Mouse (Mus musculus) embryonic facial prominence, embryonic 15.5 days (tissue): ENCODE data around the gene Smim6. TPM values are rescaled to one million over a fixed set of nuclear protein-coding genes. Genes with fewer than 3 reads are reported as not detected.

Experiments used
- ATAC-seq: fragments of 200-750 bp; cut with Nextera tagmentation; 2 replicates; pipeline ENCODE4 v1.8.0; 2017; ENCODE audit warnings: low read depth, moderate TSS enrichment; ENCODE audit not compliant: insufficient number of reproducible peaks, low FRiP score, low TSS enrichment
- H3K27ac ChIP-seq: fragments of 300-500 bp; sonication (generic); replicated peaks from 2 replicates; pipeline ENCODE4 v1.5.1; 2015; ENCODE audit warnings: mild to moderate bottlenecking, inconsistent platforms
- H3K27me3 ChIP-seq: fragments of 300-500 bp; sonication (generic); 2 replicates; pipeline ENCODE4 v1.6.1; 2015; ENCODE audit warnings: inconsistent platforms
- H3K36me3 ChIP-seq: fragments of 300-500 bp; sonication (generic); 2 replicates; pipeline ENCODE4 v1.6.1; 2015; ENCODE audit warnings: mild to moderate bottlenecking, inconsistent platforms
- H3K4me1 ChIP-seq: fragments of 300-500 bp; sonication (generic); 2 replicates; pipeline ENCODE4 v1.6.1; 2015; ENCODE audit warnings: inconsistent platforms
- H3K4me2 ChIP-seq: fragments of 300-500 bp; sonication (generic); replicated peaks from 2 replicates; pipeline ENCODE4 v1.6.1; 2015; ENCODE audit warnings: mild to moderate bottlenecking, inconsistent platforms
- H3K4me3 ChIP-seq: fragments of 300-500 bp; sonication (generic); replicated peaks from 2 replicates; pipeline ENCODE4 v1.5.1; 2015; ENCODE audit warnings: mild to moderate bottlenecking, inconsistent platforms
- H3K9ac ChIP-seq: fragments of 300-500 bp; sonication (generic); 2 replicates; pipeline ENCODE4 v1.6.1; 2015; ENCODE audit warnings: inconsistent platforms
- H3K9me3 ChIP-seq: fragments of 300-500 bp; sonication (generic); replicated peaks from 2 replicates; pipeline ENCODE4 v1.6.1; 2016; ENCODE audit warnings: inconsistent platforms
- WGBS: fragments of 180-500 bp; shearing (Covaris S2); methylation state at CpG from one replicate; pipeline ENCODE4 v1.1.7; 2015; 5-methylcytosine and 5-hydroxymethylcytosine counted together
- polyA plus RNA-seq: library from polyadenylated mRNA; unstranded; fragments of >200 nt; fragmentation: Nextera tagmentation; extraction: Ambion mirVana; gene quantifications from 2 replicates; pipeline ENCODE4 v1.2.1, GENCODE M21; 2015

The Smim6 gene
- polyA plus RNA-seq, 1 experiment from 2014 or later, result 2.6 TPM

DNA sequence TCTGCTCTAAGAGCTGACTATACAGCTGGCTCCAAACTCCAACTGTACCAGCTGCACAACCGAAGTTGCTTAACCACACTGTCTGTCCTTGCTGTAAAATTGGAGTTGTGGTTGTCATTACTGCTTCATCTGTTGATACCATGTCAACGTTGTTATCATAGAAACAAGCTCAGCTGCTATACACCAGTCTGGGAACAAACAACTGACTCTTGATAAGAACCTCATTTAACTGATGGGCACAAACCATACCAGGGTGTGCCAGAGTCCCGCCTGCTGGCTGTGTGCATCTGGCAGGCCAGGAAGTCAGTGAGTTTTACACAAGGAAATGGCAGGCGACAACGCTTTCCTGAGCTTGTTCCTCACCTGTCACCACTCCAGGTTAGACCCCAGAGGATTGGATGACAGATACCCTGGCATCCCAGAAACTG, 669 bp upstream of the Smim6 start:
- ATAC-seq, result no peak
- H3K9ac ChIP-seq, result no peak overlapping the region
- H3K36me3 ChIP-seq, result peaks cover 26% of the 10 kb centered on the region; the same call in 1 of the 2 replicates
- no peaks in the 10 kb centered on the region for H3K27me3 ChIP-seq
- H3K4me1 ChIP-seq, result peaks cover 1% of the 10 kb centered on the region; the same call in 1 of the 2 replicates
- no peak overlapping the region for H3K4me3 ChIP-seq
- WGBS, result 83% methylated on average over 5 of the region's 5 CpGs
- no peak overlapping the region for H3K27ac ChIP-seq
- no peaks in the 10 kb centered on the region for H3K9me3 ChIP-seq
- H3K4me2 ChIP-seq, result no peak overlapping the region

DNA sequence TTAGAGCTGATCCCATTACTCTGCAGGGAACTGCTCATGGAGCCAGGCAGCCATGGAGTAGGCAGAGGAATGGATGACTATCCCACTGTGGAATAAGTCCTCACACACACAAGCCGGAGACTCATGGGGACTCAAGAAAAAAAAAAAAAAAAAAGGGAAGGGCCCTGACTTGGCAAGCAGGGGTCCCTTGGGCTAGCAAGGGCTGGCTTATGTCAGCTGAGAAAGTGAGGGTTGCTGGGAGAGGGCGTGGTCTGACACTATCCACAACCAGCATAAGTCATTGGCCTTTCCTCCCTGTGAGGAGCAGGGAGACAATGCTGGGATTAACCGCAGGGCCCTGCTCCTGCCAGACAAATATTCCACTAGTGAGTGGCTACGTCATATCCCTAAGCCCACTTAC, 4.8 kb downstream of the Smim6 start:
- Histone ChIP-seq H3K27ac (no peak overlapping the region), H3K36me3 (peaks cover 36% of the 10 kb centered on the region; the same call in 1 of the 2 replicates), H3K4me3 (no peak overlapping the region), H3K9ac (no peak overlapping the region), H3K4me2 (no peak overlapping the region), H3K4me1 (no peaks in the 10 kb centered on the region), H3K9me3 (no peaks in the 10 kb centered on the region), H3K27me3 (no peaks in the 10 kb centered on the region)
- no peak for ATAC-seq
- WGBS, result 90% methylated on average over 4 of the region's 4 CpGs

DNA sequence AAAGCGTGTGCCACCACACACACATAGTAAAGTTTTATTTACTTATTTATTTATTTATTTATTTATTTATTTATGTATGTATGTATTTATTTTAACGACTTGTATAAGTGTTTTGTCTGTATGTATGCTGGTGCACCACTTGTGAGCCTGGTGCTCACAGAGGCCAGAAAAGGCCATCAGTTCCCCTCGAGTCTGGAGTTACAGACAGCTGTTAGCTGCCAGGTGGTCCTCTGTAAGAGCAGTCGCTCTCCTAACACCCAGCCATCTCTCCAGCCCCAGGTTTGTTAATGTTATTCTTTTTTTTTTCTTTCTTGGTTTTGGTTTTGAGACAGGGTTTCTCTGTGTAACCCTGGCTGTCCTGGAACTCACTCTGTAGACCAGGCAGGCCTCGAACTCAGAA, 6.8 kb downstream of the Smim6 start:
- 82% methylated on average over 5 of the region's 5 CpGs for WGBS

DNA sequence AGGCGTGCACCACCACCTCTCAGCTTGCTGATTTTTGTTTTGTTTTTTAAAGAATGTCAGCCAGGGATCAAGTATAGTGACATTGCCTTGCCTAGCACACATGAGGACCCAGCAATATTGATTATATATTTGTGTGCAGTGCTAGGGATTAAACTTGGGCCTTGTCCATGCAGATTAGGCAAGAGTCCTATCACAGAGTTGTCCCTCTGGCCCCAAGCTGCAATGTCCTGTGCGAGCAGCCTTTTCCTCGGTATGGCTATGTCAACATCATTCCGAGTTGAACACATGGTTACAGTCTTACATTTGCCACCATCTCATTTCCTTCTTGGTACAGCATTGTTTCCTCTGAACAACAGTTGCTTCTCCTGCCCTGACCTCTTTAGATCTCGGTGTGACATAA, 7.3 kb downstream of the Smim6 start:
- no peak for ATAC-seq
- Histone ChIP-seq H3K4me2 (no peak overlapping the region), H3K9ac (no peak overlapping the region), H3K27me3 (no peaks in the 10 kb centered on the region), H3K27ac (no peak overlapping the region), H3K9me3 (no peaks in the 10 kb centered on the region), H3K4me1 (no peaks in the 10 kb centered on the region), H3K4me3 (no peak overlapping the region), H3K36me3 (peaks cover 46% of the 10 kb centered on the region)
- 89% methylated on average over 5 of the region's 5 CpGs for WGBS

More for the DNA sequence above, 6.8 kb downstream of the Smim6 start:
- H3K36me3 ChIP-seq, result peaks cover 44% of the 10 kb centered on the region
- no peak overlapping the region for H3K4me2 ChIP-seq
- H3K9me3 ChIP-seq, result no peaks in the 10 kb centered on the region
- H3K9ac ChIP-seq, result no peak overlapping the region
- no peak overlapping the region for H3K27ac ChIP-seq
- ATAC-seq, result no peak
- H3K4me1 ChIP-seq, result no peaks in the 10 kb centered on the region
- H3K4me3 ChIP-seq, result no peak overlapping the region
- no peaks in the 10 kb centered on the region for H3K27me3 ChIP-seq

DNA sequence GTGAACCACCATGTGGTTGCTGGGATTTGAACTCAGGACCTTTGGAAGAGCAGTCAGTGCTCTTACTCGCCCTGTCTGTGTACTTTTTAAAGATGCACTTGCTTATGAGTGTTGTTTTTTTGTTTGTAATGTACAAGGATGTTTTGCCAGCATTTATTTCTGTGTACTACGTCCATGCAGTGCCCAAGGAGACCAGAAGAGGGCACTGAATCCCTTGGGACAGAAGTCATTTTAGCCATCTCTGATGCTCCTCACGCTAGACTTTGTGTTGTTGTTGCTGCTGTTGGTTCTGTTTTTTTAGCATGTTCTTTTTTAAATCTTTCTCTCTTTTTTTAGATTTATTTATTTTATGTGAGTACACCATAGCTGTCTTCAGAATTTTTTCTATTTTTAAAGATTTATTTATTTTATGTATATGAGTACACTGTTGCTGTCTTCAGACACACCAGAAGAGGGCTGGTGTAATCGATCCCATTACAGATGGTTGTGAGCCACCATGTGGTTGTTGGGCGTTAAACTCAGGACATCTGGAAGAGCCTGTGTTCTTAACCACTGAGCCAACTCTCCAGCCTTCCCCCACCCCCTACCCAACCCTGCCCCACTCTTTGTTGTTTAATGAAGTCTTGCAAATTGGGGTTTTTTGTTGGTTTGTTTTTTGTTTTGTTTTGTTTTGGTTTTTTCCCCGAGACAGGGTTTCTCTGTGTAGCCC, 8.4 kb downstream of the Smim6 start:
- ATAC-seq, result no peak
- no peak overlapping the region for H3K9ac ChIP-seq
- H3K4me3 ChIP-seq, result no peak overlapping the region
- H3K9me3 ChIP-seq, result no peaks in the 10 kb centered on the region
- H3K27me3 ChIP-seq, result no peaks in the 10 kb centered on the region
- H3K4me2 ChIP-seq, result no peak overlapping the region
- 44% methylated on average over 6 of the region's 6 CpGs for WGBS
- no peaks in the 10 kb centered on the region for H3K4me1 ChIP-seq
- no peak overlapping the region for H3K27ac ChIP-seq
- H3K36me3 ChIP-seq, result peaks cover 48% of the 10 kb centered on the region

DNA sequence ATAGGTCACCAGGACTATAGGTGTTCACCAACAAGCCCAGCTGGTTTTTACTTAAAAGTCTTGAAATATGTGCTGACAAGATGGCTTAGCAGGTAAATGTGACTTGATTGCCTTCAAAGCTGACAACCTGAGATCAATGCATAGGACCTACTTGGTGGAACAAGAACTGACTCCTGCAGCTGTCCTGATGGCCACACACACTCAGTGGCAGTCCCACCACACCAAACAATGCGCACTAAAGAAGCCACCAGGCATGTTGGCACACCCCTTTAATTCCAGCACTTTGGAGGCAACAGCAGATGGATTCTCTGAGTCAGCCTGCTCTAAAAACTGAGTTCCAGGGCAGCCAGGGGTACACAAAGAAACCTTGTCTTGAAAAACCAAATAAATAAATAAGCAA, 10.2 kb downstream of the Smim6 start:
- Histone ChIP-seq H3K4me3 (no peak overlapping the region), H3K27ac (no peak overlapping the region), H3K36me3 (peaks cover 35% of the 10 kb centered on the region), H3K9me3 (no peaks in the 10 kb centered on the region), H3K4me1 (no peaks in the 10 kb centered on the region), H3K4me2 (no peak overlapping the region), H3K9ac (no peak overlapping the region), H3K27me3 (no peaks in the 10 kb centered on the region)
- ATAC-seq, result no peak
- 98% methylated on average over 1 of the region's 1 CpGs for WGBS

DNA sequence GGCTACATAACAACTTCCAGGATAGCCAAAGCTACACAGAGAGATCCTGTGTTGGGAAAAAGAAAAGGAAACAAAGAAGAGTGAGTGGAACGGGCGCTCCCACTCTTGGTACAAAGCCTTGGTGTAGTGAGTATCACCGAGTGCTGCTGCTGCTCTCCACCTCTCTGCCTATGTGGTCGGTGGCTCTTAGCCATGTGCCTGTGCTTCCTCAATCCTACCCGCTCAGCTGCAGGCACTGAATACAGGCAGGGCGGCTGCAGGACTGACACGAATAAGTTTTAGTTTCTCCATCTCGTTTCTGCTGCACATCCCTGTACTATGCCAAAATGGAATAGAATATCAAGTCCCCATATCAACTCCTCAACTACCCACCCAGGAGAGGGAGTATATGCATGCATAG, 17.2 kb downstream of the Smim6 start:
- H3K4me1 ChIP-seq, result peaks cover 15% of the 10 kb centered on the region
- no peak overlapping the region for H3K4me2 ChIP-seq
- no peaks in the 10 kb centered on the region for H3K9me3 ChIP-seq
- ATAC-seq, result no peak
- no peak overlapping the region for H3K4me3 ChIP-seq
- H3K36me3 ChIP-seq, result peaks cover 31% of the 10 kb centered on the region
- no peak overlapping the region for H3K9ac ChIP-seq
- WGBS, result 91% methylated on average over 8 of the region's 8 CpGs
- H3K27me3 ChIP-seq, result no peaks in the 10 kb centered on the region
- H3K27ac ChIP-seq, result no peak overlapping the region

DNA sequence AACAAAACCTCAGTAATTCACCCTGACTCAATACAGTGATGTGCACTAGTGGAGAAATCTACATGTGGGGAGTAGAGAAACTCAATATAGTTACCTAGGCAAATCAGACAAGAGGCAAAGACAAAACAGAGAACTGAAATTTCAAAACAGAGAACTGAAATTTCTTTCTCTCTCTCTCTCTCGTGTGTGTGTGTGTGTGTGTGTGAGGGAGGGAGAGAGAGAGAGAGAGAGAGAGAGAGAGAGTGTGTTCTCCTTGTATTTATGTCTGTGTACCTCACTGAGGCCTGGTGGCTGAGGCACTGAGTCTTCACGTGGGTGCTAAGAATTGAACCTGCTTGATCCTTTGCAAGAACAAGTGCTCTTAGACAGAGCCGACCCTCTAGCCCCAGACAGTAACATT, 18.0 kb downstream of the Smim6 start:
- Histone ChIP-seq H3K9me3 (no peaks in the 10 kb centered on the region), H3K4me2 (no peak overlapping the region), H3K4me3 (no peak overlapping the region), H3K27ac (no peak overlapping the region), H3K27me3 (no peaks in the 10 kb centered on the region), H3K4me1 (peaks cover 23% of the 10 kb centered on the region), H3K36me3 (peaks cover 25% of the 10 kb centered on the region), H3K9ac (no peak overlapping the region)
- ATAC-seq, result no peak
- 77% methylated on average over 3 of the region's 3 CpGs for WGBS

DNA sequence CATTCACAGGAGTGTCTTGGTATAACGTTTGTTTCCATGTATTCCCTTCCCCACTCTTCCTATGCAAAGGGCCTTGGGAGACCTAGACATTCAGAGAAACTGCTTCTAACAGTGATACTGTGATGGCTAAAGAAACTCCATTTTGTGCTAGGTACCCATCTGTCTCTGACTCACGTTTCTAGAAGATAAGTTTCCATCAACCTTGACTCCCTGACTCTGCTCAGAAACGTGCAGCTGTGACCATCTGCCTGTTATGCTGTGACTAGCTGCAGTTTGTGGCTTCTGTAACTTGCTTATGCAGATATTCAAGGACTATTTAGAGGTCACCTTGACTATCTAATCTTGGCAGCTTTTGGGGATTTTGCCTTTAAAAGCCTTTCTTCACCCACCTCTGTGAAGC, 19.4 kb downstream of the Smim6 start:
- no peak overlapping the region for H3K4me3 ChIP-seq
- H3K36me3 ChIP-seq, result peaks cover 35% of the 10 kb centered on the region
- H3K27ac ChIP-seq, result no peak overlapping the region
- no peaks in the 10 kb centered on the region for H3K27me3 ChIP-seq
- H3K4me1 ChIP-seq, result peaks cover 24% of the 10 kb centered on the region
- H3K9ac ChIP-seq, result no peak overlapping the region
- no peaks in the 10 kb centered on the region for H3K9me3 ChIP-seq
- ATAC-seq, result no peak
- 75% methylated on average over 3 of the region's 3 CpGs for WGBS
- H3K4me2 ChIP-seq, result no peak overlapping the region

DNA sequence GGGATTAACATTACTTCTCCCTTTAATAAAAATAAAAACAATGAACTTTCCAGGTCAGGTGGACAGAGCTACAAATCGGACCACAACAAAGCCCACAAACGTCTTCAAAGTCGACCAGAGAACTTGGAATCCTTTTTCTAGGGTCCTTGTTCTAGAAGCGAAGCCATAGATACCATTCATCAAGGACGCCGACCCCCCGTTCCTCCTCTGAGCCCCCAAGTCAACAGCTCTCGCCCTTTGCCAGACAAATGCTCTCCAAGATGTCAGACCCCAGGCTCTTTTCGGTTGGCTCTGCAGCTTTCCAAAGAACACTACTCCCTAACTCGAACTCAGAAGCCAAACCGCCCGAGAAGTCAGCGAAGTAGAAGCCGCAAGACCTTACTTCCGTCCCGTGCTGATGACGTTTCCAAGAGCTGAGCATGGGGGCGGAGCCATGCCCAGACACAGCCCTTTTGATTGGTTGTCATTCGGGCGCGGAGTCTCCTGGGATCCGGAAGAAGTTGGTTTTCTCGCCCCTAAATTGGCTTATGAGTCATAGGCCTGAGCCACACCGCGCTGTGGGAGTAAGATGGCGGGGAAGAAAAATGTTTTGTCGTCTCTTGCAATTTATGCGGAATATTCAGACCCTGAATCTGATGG, 21.4 kb downstream of the Smim6 start, which contains the start of the genes Sap30bp and Recql5:
TSS of gene Sap30bp (plus strand) at position 175 of the 639 bp plus-strand sequence.
TSS of gene Recql5 (minus strand) at position 370 of the 639 bp plus-strand sequence.
- Histone ChIP-seq H3K4me3 (peak within 1 kb of the TSS; percentile 72), H3K27ac (peak within 1 kb of the TSS; percentile 19; the same call in 1 of the 2 replicates), H3K9me3 (no peaks in the 10 kb centered on the region), H3K27me3 (no peaks in the 10 kb centered on the region), H3K4me2 (peak within 1 kb of the TSS; percentile 80), H3K9ac (peak within 1 kb of the TSS; percentile 60), H3K4me1 (peaks cover 24% of the 10 kb centered on the region), H3K36me3 (peaks cover 38% of the 10 kb centered on the region)
- WGBS, result under 1% methylated on average over 28 of the region's 28 CpGs
- ATAC-seq, result peak; percentile 99

DNA sequence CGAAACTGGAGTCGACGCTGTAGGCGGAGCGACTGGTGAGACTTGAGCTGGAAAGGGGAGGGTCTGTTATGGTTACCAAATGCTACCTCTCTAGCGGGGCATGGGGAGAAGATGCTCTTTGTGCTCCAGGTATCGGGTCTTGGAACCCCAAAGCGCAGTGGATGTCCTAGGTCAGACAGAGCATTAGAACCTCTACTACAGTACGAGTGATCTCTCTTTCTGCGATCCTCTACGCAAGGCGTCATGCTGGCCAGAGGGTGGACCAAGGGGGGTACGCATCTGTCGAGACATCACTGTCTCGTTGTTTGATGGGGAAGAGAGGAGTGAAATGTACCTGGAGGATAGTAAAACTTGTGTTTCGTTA, 21.9 kb downstream of the Smim6 start:
- Histone ChIP-seq H3K4me3 (peak overlapping the region; percentile 72), H3K4me1 (peaks cover 24% of the 10 kb centered on the region), H3K9ac (peak overlapping the region; percentile 60), H3K27ac (peak overlapping the region; percentile 19; the same call in 1 of the 2 replicates), H3K27me3 (no peaks in the 10 kb centered on the region), H3K9me3 (no peaks in the 10 kb centered on the region), H3K4me2 (peak overlapping the region; percentile 80), H3K36me3 (peaks cover 37% of the 10 kb centered on the region)
- ATAC-seq, result 0 out of 2 replicates have a peak, but pooled peaks have one; percentile 8
- WGBS, result under 1% methylated on average over 16 of the region's 16 CpGs
